Mouse (Mus musculus) cortical plate, adult 2 months (tissue): ENCODE data around the gene Gpatch2l. TPM values are rescaled to one million over a fixed set of nuclear protein-coding genes. Genes with fewer than 3 reads are reported as not detected.

Experiments used
- H3K27ac ChIP-seq: fragments of 200-500 bp; 2 replicates; pipeline ENCODE4 v1.5.1; 2012; ENCODE audit warnings: low read length, control low read depth, inconsistent platforms; ENCODE audit not compliant: insufficient read depth
- H3K4me1 ChIP-seq: fragments of 200-500 bp; 2 replicates; pipeline ENCODE4 v1.6.1; 2011; ENCODE audit warnings: low read length; ENCODE audit not compliant: control insufficient read depth, insufficient read depth
- H3K4me3 ChIP-seq: fragments of 200-500 bp; 2 replicates; pipeline ENCODE4 v1.5.1; 2011; ENCODE audit warnings: mild to moderate bottlenecking, low read length, control low read depth; ENCODE audit not compliant: insufficient read depth
- CTCF ChIP-seq: fragments of 200-500 bp; IDR thresholded peaks from 2 replicates; pipeline ENCODE4 v1.5.1; 2011; ENCODE audit warnings: mild to moderate bottlenecking, control low read depth, low read length; ENCODE audit not compliant: insufficient read depth; ENCODE audit errors: extremely low read depth
- POLR2A ChIP-seq: fragments of 200-500 bp; IDR thresholded peaks from 2 replicates; pipeline ENCODE4 v1.6.1; 2011; ENCODE audit warnings: mild to moderate bottlenecking, low read length, control low read depth; ENCODE audit not compliant: insufficient read depth; ENCODE audit errors: extremely low read depth
- polyA plus RNA-seq: library from polyadenylated mRNA; depleted of rRNA; stranded (reverse); fragments of >200 nt; gene quantifications from 2 replicates; pipeline ENCODE4 v1.2.3, GENCODE M21; 2012

The Gpatch2l gene
- polyA plus RNA-seq, 1 experiment = 21.2 TPM

DNA sequence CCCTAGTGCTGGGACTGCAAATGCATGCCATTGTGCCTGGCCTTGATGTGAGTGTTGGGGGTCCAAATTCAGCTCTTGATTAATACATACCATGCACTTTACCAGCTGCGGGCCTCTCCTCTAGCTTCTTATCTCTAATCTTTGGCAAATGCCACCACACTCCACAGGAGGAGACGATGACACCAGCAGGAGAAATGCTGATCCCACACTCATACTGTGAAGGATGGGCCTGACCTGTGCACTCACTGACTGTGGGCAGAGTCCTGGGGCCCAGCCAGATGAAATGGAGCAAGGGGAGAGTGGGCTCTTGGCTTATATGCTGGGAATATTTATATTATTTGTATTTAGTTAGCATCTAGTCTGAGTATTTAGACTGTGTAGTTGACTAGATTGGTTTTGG, 34.8 kb downstream of the Gpatch2l start:
- H3K27ac ChIP-seq = no peak overlapping the region
- TF ChIP-seq CTCF = no peak

DNA sequence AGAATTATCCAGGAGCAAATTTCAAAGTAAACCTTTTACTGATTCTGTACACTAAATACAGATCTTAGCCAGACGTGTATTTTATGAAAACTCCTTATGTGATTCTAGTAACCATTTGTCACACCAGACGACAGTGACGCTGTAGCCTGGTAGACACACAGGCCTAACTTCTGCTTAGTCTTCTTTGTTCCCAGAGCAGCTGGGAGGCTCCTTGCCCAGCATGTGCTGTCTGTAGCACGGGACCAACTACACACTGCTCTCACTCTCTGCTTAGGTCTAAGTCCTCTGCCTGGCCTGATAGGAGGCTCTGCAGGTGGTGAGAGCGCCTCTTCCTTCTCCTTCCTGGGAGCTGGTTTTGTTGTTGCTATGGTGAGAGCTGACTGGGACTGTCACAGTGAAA, 35.2 kb downstream of the Gpatch2l start:
- Histone ChIP-seq H3K27ac (no peak overlapping the region), H3K4me1 (peaks cover 3% of the 10 kb centered on the region; the same call in 1 of the 2 replicates), H3K4me3 (no peak overlapping the region)
- TF ChIP-seq POLR2A (no peak), CTCF (no peak)

More for the DNA sequence above, 34.8 kb downstream of the Gpatch2l start:
- Histone ChIP-seq H3K4me1 (peaks cover 3% of the 10 kb centered on the region; the same call in 1 of the 2 replicates), H3K4me3 (no peak overlapping the region)

DNA sequence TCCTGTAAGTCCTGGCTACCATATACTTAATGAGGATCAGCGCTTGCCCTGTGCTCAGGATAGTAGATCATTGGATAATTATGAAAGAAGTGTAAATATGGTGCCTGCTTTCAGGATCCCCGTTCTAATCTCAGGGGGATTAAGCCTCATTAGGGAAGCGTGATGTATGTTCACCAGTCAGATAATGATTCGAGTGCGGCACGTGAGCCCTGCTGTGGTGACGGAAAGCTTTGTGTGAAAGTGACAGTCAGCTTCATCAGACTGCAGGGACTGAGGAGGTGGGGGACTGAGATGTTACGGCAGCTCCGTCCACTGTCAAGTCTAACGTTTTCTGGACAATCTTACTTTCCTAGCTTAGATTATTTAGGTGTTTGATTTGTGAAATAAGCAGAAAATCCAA, 38.3 kb downstream of the Gpatch2l start:
- Histone ChIP-seq H3K27ac (no peak overlapping the region), H3K4me1 (peaks cover 3% of the 10 kb centered on the region; the same call in 1 of the 2 replicates), H3K4me3 (no peak overlapping the region)
- TF ChIP-seq POLR2A (no peak), CTCF (no peak)

DNA sequence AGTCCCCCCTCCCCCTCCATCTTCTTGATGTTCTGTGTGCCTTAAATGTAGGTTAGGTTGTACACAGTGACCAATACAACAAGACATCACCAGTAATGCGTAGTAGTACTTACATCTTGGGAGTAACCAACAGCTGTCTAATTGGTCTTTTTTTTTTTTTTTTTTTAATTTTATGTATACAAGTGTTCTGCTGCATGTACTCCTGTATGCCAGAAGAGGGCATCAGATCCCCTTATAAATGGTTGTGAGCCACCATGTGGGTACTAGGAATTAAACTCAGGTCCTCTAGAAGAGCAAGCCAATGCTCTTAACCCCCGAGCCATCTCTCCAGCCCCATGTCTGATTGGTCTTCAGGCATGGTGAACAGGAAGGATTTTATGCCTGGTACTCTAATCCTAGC, 44.0 kb downstream of the Gpatch2l start:
- no peaks in the 10 kb centered on the region for H3K4me1 ChIP-seq
- TF ChIP-seq CTCF (no peak), POLR2A (no peak)
- no peak overlapping the region for H3K4me3 ChIP-seq
- H3K27ac ChIP-seq = no peak overlapping the region

DNA sequence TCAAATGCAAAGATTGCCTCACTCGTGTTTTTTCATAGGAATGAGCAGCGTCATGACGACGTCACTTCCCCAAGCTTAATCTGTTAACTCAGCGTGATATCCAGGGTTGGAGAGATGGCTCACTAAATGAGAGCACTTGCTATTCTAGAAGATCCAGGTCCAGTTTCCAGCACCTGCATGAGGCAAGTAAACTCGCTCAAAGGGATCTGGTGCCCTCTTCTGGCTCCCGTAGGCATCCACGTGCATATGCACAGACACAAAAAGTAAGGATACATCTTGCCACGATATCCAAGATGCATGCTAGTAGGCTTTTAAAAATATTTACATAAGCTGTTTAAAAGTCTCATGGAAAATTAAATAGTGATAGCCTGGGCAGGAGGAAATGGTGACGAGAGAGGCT, 55.8 kb downstream of the Gpatch2l start:
- Histone ChIP-seq H3K27ac (no peak overlapping the region), H3K4me1 (no peaks in the 10 kb centered on the region), H3K4me3 (no peak overlapping the region)
- TF ChIP-seq CTCF (no peak), POLR2A (no peak)

DNA sequence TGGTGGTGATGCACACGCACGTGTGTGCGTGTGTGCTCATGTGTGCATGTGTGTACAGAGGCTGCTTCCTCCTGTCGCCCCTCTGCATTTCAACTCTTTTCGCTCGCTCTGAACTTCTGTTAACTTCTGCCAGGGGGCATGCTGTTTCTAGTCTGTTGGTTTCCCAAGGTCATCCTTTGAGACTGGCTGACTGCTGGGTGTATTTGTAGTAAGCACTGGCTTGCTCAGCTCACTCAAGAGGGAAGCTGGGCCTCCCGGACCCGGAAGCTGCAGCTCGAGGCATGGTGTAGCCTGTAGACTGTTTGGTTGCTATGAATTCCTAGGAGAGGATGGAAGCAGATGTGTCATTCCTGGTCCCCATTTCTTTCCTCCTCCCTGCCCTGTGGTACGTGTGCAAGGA, 61.3 kb downstream of the Gpatch2l start:
- H3K4me3 ChIP-seq = no peak overlapping the region
- no peaks in the 10 kb centered on the region for H3K4me1 ChIP-seq
- no peak overlapping the region for H3K27ac ChIP-seq
- no peak for TF ChIP-seq POLR2A
- TF ChIP-seq CTCF = no peak

DNA sequence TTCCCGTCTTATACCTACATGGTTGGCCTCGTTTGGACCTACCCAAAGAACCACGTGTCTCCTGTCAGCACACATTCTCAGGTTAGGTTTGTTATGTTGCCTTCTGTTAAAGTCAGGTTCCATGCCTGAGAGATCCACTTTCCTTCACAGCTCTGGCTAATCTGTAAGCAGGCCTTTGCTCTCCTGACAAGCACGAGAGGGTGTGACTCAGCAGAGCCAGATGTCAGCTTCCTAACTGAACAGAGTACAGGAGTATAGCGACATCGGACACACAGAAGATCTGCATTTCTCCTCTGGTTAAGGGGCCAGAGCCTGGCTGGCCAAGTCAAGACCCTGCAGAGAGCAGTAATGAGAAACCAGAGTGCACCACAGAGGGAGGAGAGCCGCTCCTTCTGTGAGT, 63.4 kb downstream of the Gpatch2l start:
- TF ChIP-seq CTCF (no peak), POLR2A (no peak)
- Histone ChIP-seq H3K4me3 (no peak overlapping the region), H3K27ac (no peak overlapping the region), H3K4me1 (no peaks in the 10 kb centered on the region)

DNA sequence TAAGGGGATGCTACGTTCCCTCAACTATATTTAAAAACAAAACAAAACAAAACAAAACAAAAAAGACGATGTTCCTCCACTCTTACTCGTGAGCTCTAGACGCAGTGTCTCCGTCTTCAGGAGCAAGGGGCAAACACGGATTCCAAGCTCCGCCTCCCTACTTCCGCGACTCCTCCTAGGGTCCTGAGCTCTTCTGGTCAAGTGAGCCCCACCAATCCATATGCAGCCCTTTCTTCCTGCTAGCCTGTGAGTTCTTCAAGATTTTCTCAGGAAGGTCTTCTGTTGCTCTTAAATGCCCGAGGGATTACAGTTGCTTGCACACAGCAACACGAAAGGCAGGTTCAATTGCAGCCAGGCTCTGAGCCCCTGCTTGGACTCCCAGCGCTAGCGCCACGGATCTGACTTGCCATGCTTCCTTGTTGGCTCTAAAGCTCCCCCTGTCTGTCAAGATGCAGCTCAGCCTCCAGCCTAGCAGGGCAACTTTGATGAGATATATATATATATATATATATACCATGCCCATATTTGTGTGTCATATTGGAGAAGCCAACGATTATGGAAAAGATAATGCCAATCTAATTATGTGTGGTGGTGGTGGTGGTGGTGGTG, 64.1 kb downstream of the Gpatch2l start:
- Histone ChIP-seq H3K4me1 (no peaks in the 10 kb centered on the region), H3K27ac (no peak overlapping the region), H3K4me3 (no peak overlapping the region)
- TF ChIP-seq POLR2A = no peak
- TF ChIP-seq CTCF = no peak

DNA sequence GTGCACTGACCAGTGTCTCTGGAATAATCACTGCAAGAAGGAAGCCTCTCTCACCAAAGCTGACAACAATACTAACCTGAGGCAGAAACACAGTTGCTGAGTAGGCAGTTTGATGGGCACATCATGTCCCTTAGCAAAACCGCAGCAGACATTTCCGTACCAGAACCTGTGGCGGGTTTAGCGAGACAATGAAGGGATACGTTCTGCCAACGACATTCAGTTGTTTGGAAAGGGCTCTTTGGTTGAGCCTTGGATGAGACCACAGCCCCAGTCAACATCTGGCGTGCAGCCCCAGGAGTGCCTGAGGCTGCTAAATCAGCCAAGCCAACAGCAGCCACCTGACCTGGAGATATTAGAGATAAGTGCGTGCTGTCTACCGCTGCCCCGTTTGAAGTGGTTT, 67.8 kb downstream of the Gpatch2l start:
- Histone ChIP-seq H3K27ac (no peak overlapping the region), H3K4me1 (no peaks in the 10 kb centered on the region), H3K4me3 (no peak overlapping the region)
- TF ChIP-seq POLR2A (no peak), CTCF (no peak)

DNA sequence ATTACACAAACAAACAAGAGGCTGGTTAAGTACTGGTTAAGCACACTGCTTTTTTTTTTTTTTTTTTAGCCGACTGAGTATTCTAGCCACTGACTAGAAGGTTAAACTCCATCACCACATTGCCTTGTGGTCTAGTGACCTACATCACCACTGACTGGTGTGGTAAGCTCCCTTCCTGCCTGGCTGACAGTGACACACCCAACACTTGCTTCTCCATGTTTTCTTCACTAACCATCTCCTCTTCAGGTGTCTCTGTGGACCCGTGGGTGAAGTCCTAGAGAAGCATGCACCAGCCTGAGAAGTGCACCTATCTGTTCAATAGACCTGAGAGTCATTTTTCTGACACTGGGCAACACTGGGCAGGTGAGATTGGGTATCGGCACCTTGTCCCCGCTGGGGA, 68.2 kb downstream of the Gpatch2l start:
- TF ChIP-seq CTCF (no peak), POLR2A (no peak)
- no peaks in the 10 kb centered on the region for H3K4me1 ChIP-seq
- H3K27ac ChIP-seq = no peak overlapping the region
- no peak overlapping the region for H3K4me3 ChIP-seq

DNA sequence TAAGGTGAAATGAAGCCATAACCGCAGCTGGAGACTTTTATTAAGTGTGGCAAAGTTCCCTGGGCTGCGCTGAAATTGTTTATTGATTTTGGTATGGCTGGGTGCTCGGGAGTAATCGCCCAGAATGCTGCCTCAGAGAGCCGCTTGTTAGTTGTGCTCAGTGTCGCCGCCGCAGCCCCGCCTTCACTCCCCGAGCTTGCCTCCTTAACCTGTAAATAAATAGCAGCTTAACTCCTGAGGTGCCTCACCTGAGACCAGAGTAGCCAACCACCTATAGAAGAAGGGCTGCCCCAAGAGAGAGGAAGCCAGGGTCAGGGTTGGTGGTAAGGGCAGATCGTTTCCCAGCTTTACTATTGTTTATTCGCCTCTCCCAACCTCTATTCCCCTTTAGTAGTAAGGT, 79.0 kb downstream of the Gpatch2l start:
- H3K4me1 ChIP-seq = no peaks in the 10 kb centered on the region
- TF ChIP-seq POLR2A = no peak
- TF ChIP-seq CTCF = no peak
- no peak overlapping the region for H3K4me3 ChIP-seq
- H3K27ac ChIP-seq = no peak overlapping the region

DNA sequence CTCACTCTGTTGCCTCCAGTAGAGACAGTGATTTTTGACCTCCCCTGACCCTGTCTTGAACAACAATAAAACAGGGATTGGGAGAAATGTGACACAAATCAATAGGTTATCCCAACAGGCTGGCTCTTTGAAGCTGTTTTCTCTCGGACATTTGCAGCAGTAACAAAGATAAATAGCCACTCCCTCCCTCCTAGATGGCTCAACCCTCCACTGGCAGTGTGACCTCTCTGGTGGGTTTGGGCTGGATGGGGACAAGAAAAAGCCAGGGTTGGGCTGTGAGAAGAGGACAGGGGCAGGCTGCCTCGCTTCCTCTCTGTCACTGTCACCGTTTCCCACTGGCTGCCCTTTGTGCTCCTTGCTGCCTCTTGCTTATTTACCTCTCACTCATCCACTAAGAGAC, 82.6 kb downstream of the Gpatch2l start:
- H3K27ac ChIP-seq = no peak overlapping the region
- no peak overlapping the region for H3K4me3 ChIP-seq
- TF ChIP-seq POLR2A = no peak
- TF ChIP-seq CTCF = no peak
- H3K4me1 ChIP-seq = no peaks in the 10 kb centered on the region
